Mouse (Mus musculus) intestine, embryonic 14.5 days (tissue): Measurements from ENCODE around the gene Nrbf2. TPM values are rescaled to one million over a fixed set of nuclear protein-coding genes. Genes with fewer than 3 reads are reported as not detected.

Experiments
- ATAC-seq: fragments of 200-750 bp; cut with Nextera tagmentation; replicated peaks from 2 replicates; pipeline ENCODE4 v1.8.0; 2017; ENCODE audit warnings: low read depth, moderate number of reproducible peaks, moderate TSS enrichment, moderate library complexity; ENCODE audit not compliant: low FRiP score, low TSS enrichment
- DNase-seq: peaks from one replicate; pipeline ENCODE4 v3.0.0-alpha.2; 2018; ENCODE audit warnings: low spot score
- H3K27ac ChIP-seq: fragments of 300-500 bp; sonication (generic); 2 replicates; pipeline ENCODE4 v1.5.1; 2014; ENCODE audit warnings: low read depth, mild to moderate bottlenecking, control low read depth
- H3K27me3 ChIP-seq: fragments of 300-500 bp; sonication (generic); replicated peaks from 2 replicates; pipeline ENCODE4 v1.6.1; 2014; ENCODE audit warnings: low read length, control low read depth; ENCODE audit not compliant: control insufficient read depth, insufficient read depth
- H3K36me3 ChIP-seq: fragments of 300-500 bp; sonication (generic); 2 replicates; pipeline ENCODE4 v1.6.1; 2014; ENCODE audit warnings: low read length, control low read depth; ENCODE audit not compliant: control insufficient read depth, insufficient read depth
- H3K4me1 ChIP-seq: fragments of 300-500 bp; sonication (generic); replicated peaks from 2 replicates; pipeline ENCODE4 v1.6.1; 2014; ENCODE audit warnings: low read length, control low read depth, mixed read lengths; ENCODE audit not compliant: control insufficient read depth, insufficient read depth
- H3K4me2 ChIP-seq: fragments of 300-500 bp; sonication (generic); 2 replicates; pipeline ENCODE4 v1.6.1; 2014; ENCODE audit warnings: low read length
- H3K4me3 ChIP-seq: fragments of 300-500 bp; sonication (generic); 2 replicates; pipeline ENCODE4 v1.5.1; 2014; ENCODE audit warnings: low read depth, low read length, control low read depth, mixed read lengths
- H3K9ac ChIP-seq: fragments of 300-500 bp; sonication (generic); 2 replicates; pipeline ENCODE4 v1.6.1; 2014; ENCODE audit warnings: mild to moderate bottlenecking, low read length
- H3K9me3 ChIP-seq: fragments of 300-500 bp; sonication (generic); 2 replicates; pipeline ENCODE4 v1.6.1; 2016; ENCODE audit warnings: low read length, control low read depth; ENCODE audit not compliant: control insufficient read depth
- WGBS: fragments of 180-500 bp; shearing (Covaris S2); extraction: QIAGEN DNeasy Blood & Tissue Kit; methylation state at CpG from one replicate; pipeline ENCODE4 v1.1.7; 2014; 5-methylcytosine and 5-hydroxymethylcytosine counted together
- polyA plus RNA-seq: library from polyadenylated mRNA; unstranded; fragments of >200 nt; fragmentation: Nextera tagmentation; extraction: Ambion mirVana; gene quantifications from 2 replicates; pipeline ENCODE4 v1.2.1, GENCODE M21; 2014

Gene Nrbf2
- polyA plus RNA-seq, 1 experiment from 2014 or later: 36.0 TPM

- Histone ChIP-seq H3K4me3 (no peak overlapping the region), H3K9me3 (no peaks in the 10 kb centered on the region), H3K4me2 (no peak overlapping the region), H3K9ac (no peak overlapping the region), H3K36me3 (no peaks in the 10 kb centered on the region), H3K27ac (no peak overlapping the region), H3K4me1 (no peaks in the 10 kb centered on the region), H3K27me3 (no peaks in the 10 kb centered on the region)
- no peak for DNase-seq
- no peak for ATAC-seq
- 43% methylated on average over 5 of the region's 5 CpGs for WGBS
These were observed 13.8 kb upstream of the Nrbf2 start for GRCm38 (mm10) chr10:67298856-67299255.

DNA sequence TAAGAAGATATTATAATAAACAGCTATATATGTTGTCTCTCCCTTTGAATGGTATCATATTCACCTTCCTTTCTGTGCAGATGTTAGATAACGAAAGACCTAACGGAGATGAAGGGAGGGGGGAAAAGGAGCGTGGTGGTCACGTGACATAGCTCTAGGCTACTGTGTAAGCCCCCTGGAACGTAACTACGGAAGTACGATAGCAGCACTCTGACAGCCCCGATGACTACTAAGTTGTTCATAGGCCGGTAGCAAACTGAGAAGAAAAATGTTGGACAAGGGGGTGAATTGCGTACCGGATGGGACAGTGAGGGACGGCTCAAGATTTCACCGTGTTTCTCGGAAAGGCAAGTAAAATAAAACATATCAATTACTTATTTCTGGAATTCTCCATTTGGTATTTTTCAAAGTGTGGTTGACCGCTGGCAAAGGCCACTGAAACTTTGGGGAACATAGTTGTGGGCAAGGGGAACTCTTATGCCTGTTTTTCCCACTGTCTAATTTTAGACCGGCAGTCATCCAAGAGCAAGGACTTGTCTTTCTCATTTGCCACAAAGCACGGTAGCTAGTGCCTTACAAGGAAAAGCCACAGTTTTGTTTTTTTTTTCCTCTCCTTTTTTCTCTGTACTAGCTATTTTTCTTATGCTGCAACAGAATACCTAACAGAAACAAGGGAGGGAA lies 12.2 kb upstream of the Nrbf2 start:
- no peak for ATAC-seq
- WGBS: 89% methylated on average over 17 of the region's 17 CpGs
- H3K4me1 ChIP-seq: no peaks in the 10 kb centered on the region
- no peaks in the 10 kb centered on the region for H3K9me3 ChIP-seq
- no peaks in the 10 kb centered on the region for H3K36me3 ChIP-seq
- H3K9ac ChIP-seq: no peak overlapping the region
- H3K27ac ChIP-seq: no peak overlapping the region
- H3K4me3 ChIP-seq: no peak overlapping the region
- no peak for DNase-seq
- no peaks in the 10 kb centered on the region for H3K27me3 ChIP-seq
- no peak overlapping the region for H3K4me2 ChIP-seq

DNA sequence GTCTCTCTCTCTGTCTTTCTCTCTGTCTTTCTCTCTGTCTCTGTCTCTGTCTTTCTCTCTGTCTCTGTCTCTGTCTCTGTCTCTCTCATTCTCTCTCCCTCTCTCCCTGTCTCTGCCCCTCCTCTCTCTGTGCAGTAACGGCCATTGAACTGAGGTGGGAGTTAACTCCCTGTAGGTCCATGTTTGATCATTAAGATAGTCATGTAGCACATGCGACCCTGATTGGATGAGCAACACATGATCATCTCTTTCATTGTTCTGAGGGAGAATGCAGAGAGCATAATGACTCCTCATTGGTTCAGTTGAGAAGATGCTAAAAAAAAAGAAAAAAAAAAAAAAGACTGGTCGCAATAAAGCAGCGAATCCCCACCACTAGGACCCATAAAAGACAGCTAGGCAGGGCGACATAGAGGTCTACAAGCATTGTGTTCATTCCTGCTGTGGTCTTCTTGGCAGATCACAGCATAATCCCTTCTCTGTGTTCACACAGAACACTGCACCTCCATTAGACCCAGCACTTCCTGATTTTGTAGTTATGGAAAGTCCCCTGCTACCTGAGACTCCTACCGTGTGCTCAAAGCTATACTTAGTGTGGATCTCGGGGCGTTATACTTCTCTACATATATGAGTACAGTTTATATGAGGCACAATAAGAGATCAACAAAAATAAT lies 11.5 kb upstream of the Nrbf2 start:
- Histone ChIP-seq H3K9me3 (no peaks in the 10 kb centered on the region), H3K4me2 (no peak overlapping the region), H3K27ac (no peak overlapping the region), H3K27me3 (no peaks in the 10 kb centered on the region), H3K9ac (no peak overlapping the region), H3K4me3 (no peak overlapping the region), H3K36me3 (no peaks in the 10 kb centered on the region), H3K4me1 (no peaks in the 10 kb centered on the region)
- DNase-seq (no peak), ATAC-seq (no peak)
- 81% methylated on average over 8 of the region's 8 CpGs for WGBS

- ATAC-seq: no peak
- H3K27ac ChIP-seq: no peak overlapping the region
- DNase-seq: no peak
- H3K27me3 ChIP-seq: no peaks in the 10 kb centered on the region
- H3K9ac ChIP-seq: no peak overlapping the region
- H3K4me2 ChIP-seq: no peak overlapping the region
- H3K9me3 ChIP-seq: no peaks in the 10 kb centered on the region
- H3K4me3 ChIP-seq: no peak overlapping the region
- H3K36me3 ChIP-seq: no peaks in the 10 kb centered on the region
- no peaks in the 10 kb centered on the region for H3K4me1 ChIP-seq
- 73% methylated on average over 7 of the region's 7 CpGs for WGBS
These were observed 10.9 kb upstream of the Nrbf2 start for GRCm38 (mm10) chr10:67295938-67296466.

DNA sequence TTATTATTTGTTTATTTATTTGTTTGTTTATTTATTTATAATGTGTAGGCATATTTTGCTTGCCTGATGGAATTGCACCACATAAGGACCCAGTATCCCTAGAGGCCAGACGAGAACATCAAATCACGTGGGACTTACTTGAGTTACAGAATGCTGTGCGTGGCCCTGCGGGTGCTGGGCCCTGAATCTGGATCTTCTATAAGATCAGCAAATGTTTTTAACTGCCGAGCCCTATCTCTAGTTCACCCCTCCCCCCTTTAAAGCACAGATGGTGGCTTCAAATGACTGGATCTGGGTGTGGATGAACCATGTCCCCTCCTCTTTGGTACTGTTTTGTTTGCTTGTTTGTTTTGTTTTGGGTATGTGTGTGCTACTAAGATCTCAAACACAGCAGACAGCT lies 10.2 kb upstream of the Nrbf2 start:
- no peak overlapping the region for H3K27ac ChIP-seq
- H3K9me3 ChIP-seq: no peaks in the 10 kb centered on the region
- H3K27me3 ChIP-seq: no peaks in the 10 kb centered on the region
- DNase-seq (no peak), ATAC-seq (no peak)
- H3K4me1 ChIP-seq: no peaks in the 10 kb centered on the region
- H3K9ac ChIP-seq: no peak overlapping the region
- H3K36me3 ChIP-seq: no peaks in the 10 kb centered on the region
- WGBS: 75% methylated on average over 5 of the region's 5 CpGs
- H3K4me3 ChIP-seq: no peak overlapping the region
- H3K4me2 ChIP-seq: no peak overlapping the region

DNA sequence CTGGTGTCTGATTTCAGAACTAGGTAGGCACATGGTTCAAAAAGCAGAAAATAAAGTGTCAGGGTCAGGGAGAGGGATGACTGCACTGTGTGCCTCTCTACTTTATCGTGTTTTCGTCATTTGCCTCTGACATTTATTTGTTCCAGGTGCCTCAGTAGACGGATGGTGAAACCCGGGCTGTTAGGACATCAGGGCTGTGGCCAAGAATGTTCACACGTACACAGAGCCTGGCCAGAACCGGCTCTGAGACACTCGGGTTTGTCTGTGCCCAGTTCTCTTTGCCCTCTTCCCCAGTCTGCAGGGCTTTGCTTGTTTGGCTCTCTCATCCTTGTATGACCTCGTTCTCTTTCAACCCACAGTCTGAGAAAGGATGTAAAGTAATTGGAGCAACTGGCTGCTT lies 6.0 kb upstream of the Nrbf2 start:
- Histone ChIP-seq H3K9me3 (no peaks in the 10 kb centered on the region), H3K36me3 (no peaks in the 10 kb centered on the region), H3K4me2 (no peak overlapping the region), H3K27me3 (no peaks in the 10 kb centered on the region), H3K9ac (no peak overlapping the region), H3K27ac (no peak overlapping the region), H3K4me1 (no peaks in the 10 kb centered on the region), H3K4me3 (no peak overlapping the region)
- DNase-seq (no peak), ATAC-seq (no peak)
- WGBS: 45% methylated on average over 8 of the region's 8 CpGs

DNA sequence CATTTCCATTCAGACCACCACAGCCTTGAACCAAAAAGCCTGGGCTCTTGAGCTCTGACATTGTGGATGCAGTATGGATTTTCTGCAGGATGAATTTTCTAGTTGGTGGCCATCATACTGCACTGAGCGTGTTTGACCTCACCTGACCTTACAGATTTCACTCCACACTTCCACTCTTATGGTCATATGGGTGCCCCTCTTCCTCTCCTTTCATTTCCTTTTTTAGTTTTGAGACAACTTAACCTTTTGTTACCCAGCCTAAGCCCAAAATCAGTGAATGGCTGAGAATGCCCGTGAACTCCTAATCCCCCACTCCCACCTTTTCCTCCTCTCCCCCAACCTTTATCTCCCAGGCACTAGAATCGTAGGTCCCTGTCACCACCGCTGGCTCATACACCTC lies 5.5 kb upstream of the Nrbf2 start:
- H3K27me3 ChIP-seq: no peaks in the 10 kb centered on the region
- no peak overlapping the region for H3K9ac ChIP-seq
- no peak overlapping the region for H3K4me2 ChIP-seq
- WGBS: 64% methylated on average over 4 of the region's 4 CpGs
- no peaks in the 10 kb centered on the region for H3K36me3 ChIP-seq
- H3K4me1 ChIP-seq: no peaks in the 10 kb centered on the region
- ATAC-seq (no peak), DNase-seq (no peak)
- no peak overlapping the region for H3K27ac ChIP-seq
- no peaks in the 10 kb centered on the region for H3K9me3 ChIP-seq
- no peak overlapping the region for H3K4me3 ChIP-seq

DNA sequence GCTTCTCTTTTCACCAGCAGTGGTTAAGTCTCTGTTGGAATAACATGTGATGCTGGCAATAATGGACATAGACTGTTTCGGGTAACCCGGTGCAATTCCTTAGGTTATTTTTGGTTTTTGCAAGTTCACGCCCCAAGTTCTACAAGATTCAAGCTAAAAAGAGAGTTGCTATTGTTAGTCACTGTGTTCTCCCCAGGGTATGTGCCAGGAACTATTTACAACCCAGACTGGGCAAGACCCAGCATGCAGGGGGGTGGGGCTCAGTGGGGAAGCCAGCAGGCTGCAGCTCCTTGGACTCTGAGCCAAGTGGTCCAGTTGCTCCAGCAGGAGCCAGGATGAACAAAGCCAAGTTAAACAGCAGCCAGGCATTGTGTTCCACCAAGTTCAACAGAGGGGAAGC lies 2.8 kb upstream of the Nrbf2 start:
- Histone ChIP-seq H3K9ac (no peak overlapping the region), H3K27ac (no peak overlapping the region), H3K9me3 (no peaks in the 10 kb centered on the region), H3K4me2 (no peak overlapping the region), H3K4me3 (no peak overlapping the region), H3K27me3 (no peaks in the 10 kb centered on the region), H3K4me1 (peaks cover 13% of the 10 kb centered on the region), H3K36me3 (no peaks in the 10 kb centered on the region)
- ATAC-seq: no peak
- DNase-seq: no peak
- 83% methylated on average over 3 of the region's 3 CpGs for WGBS

- no peaks in the 10 kb centered on the region for H3K36me3 ChIP-seq
These were observed 337 bp downstream of the Nrbf2 start for GRCm38 (mm10) chr10:67284761-67285175.

More at GRCm38 (mm10) chr10:67284761-67285175, 337 bp downstream of the Nrbf2 start:
- Histone ChIP-seq H3K4me2 (peak overlapping the region; percentile 90), H3K9me3 (no peaks in the 10 kb centered on the region), H3K27ac (peak overlapping the region; percentile 66), H3K4me1 (peaks cover 13% of the 10 kb centered on the region), H3K9ac (peak overlapping the region; percentile 73), H3K27me3 (no peaks in the 10 kb centered on the region), H3K4me3 (peak overlapping the region; percentile 62)
- under 1% methylated on average over 36 of the region's 41 CpGs for WGBS
- peak; percentile 84 for DNase-seq
- peak; percentile 71 for ATAC-seq
